Mouse (Mus musculus) stomach, postnatal 0 days (tissue): Measurements from ENCODE around the gene Wwox. TPM values are rescaled to one million over a fixed set of nuclear protein-coding genes. Genes with fewer than 3 reads are reported as not detected.

ENCODE experiments used
- ATAC-seq: fragments of 200-750 bp; cut with Nextera tagmentation; 2 replicates; pipeline ENCODE4 v1.8.0; 2017; ENCODE audit not compliant: low FRiP score, low TSS enrichment
- DNase-seq: peaks from one replicate; pipeline ENCODE4 v3.0.0-alpha.2; 2016; ENCODE audit warnings: low spot score
- H3K27ac ChIP-seq: fragments of 300-500 bp; sonication (generic); replicated peaks from 2 replicates; pipeline ENCODE4 v1.5.1; 2014; ENCODE audit warnings: mild to moderate bottlenecking, control low read depth
- H3K27me3 ChIP-seq: fragments of 300-500 bp; sonication (generic); 2 replicates; pipeline ENCODE4 v1.6.1; 2014; ENCODE audit warnings: low read length; ENCODE audit not compliant: control insufficient read depth, insufficient read depth
- H3K36me3 ChIP-seq: fragments of 300-500 bp; sonication (generic); 2 replicates; pipeline ENCODE4 v1.6.1; 2014; ENCODE audit warnings: low read length, mixed read lengths; ENCODE audit not compliant: control insufficient read depth, insufficient read depth
- H3K4me1 ChIP-seq: fragments of 300-500 bp; sonication (generic); replicated peaks from 2 replicates; pipeline ENCODE4 v1.6.1; 2014; ENCODE audit warnings: antibody characterized with exemption; ENCODE audit not compliant: control insufficient read depth, insufficient read depth
- H3K4me2 ChIP-seq: fragments of 300-500 bp; sonication (generic); replicated peaks from 2 replicates; pipeline ENCODE4 v1.6.1; 2014; ENCODE audit warnings: low read depth, mild to moderate bottlenecking, control low read depth, moderate library complexity
- H3K4me3 ChIP-seq: fragments of 300-500 bp; sonication (generic); 2 replicates; pipeline ENCODE4 v1.5.1; 2014; ENCODE audit warnings: low read depth, low read length, control low read depth
- H3K9ac ChIP-seq: fragments of 300-500 bp; sonication (generic); 2 replicates; pipeline ENCODE4 v1.6.1; 2014; ENCODE audit warnings: mild to moderate bottlenecking, low read length, control low read depth, mixed read lengths
- H3K9me3 ChIP-seq: fragments of 300-500 bp; sonication (generic); 2 replicates; pipeline ENCODE4 v1.6.1; 2016; ENCODE audit warnings: low read length; ENCODE audit not compliant: control insufficient read depth
- CTCF ChIP-seq: IDR thresholded peaks from 2 replicates; pipeline ENCODE4 v1.5.1; 2016; ENCODE audit warnings: antibody characterized with exemption, low read depth, mild to moderate bottlenecking, moderate library complexity
- EP300 ChIP-seq: optimal IDR thresholded peaks from 2 replicates; pipeline ENCODE3; 2016; ENCODE audit warnings: antibody characterized with exemption
- WGBS: fragments of 180-500 bp; shearing (Covaris S2); extraction: QIAGEN DNeasy Blood & Tissue Kit; methylation state at CpG from one replicate; pipeline ENCODE4 v1.1.7; 2014; 5-methylcytosine and 5-hydroxymethylcytosine counted together
- polyA plus RNA-seq: library from polyadenylated mRNA; unstranded; fragments of >200 nt; fragmentation: Nextera tagmentation; extraction: Ambion mirVana; gene quantifications from 2 replicates; pipeline ENCODE4 v1.2.1, GENCODE M21; 2015

Wwox gene
- polyA plus RNA-seq, 1 experiment from 2014 or later = 9.2 TPM

GRCm38 (mm10) chr8:114636376-114636775 lies 196.9 kb downstream of the Wwox start:
- TF ChIP-seq CTCF (no peak), EP300 (no peak)
- Histone ChIP-seq H3K27ac (no peak overlapping the region), H3K27me3 (no peaks in the 10 kb centered on the region), H3K4me1 (no peaks in the 10 kb centered on the region), H3K9ac (no peak overlapping the region), H3K36me3 (no peaks in the 10 kb centered on the region), H3K9me3 (no peaks in the 10 kb centered on the region), H3K4me3 (no peak overlapping the region), H3K4me2 (no peak overlapping the region)
- DNase-seq (no peak), ATAC-seq (no peak)
- WGBS = 37% methylated on average over 5 of the region's 5 CpGs

- TF ChIP-seq EP300 = no peak
- TF ChIP-seq CTCF = no peak
- Histone ChIP-seq H3K36me3 (no peaks in the 10 kb centered on the region), H3K9ac (no peak overlapping the region), H3K27ac (no peak overlapping the region), H3K4me3 (no peak overlapping the region), H3K9me3 (no peaks in the 10 kb centered on the region), H3K4me1 (no peaks in the 10 kb centered on the region), H3K4me2 (peak overlapping the region; percentile 23; the same call in 1 of the 2 replicates), H3K27me3 (no peaks in the 10 kb centered on the region)
- DNase-seq (no peak), ATAC-seq (no peak)
- WGBS = 34% methylated on average over 9 of the region's 9 CpGs
These were observed 202.4 kb downstream of the Wwox start for GRCm38 (mm10) chr8:114641809-114642208.

- Histone ChIP-seq H3K27ac (no peak overlapping the region), H3K4me3 (no peak overlapping the region), H3K9me3 (no peaks in the 10 kb centered on the region), H3K36me3 (no peaks in the 10 kb centered on the region; the same call in 1 of the 2 replicates), H3K4me1 (no peaks in the 10 kb centered on the region), H3K9ac (no peak overlapping the region), H3K4me2 (no peak overlapping the region), H3K27me3 (no peaks in the 10 kb centered on the region)
- TF ChIP-seq CTCF (no peak), EP300 (no peak)
- ATAC-seq (no peak), DNase-seq (no peak)
- 76% methylated on average over 14 of the region's 14 CpGs for WGBS
These were observed 211.3 kb downstream of the Wwox start for GRCm38 (mm10) chr8:114650789-114651188.

GRCm38 (mm10) chr8:114657789-114658188 lies 218.3 kb downstream of the Wwox start:
- Histone ChIP-seq H3K4me1 (0 out of 2 replicates have a peak, but pooled peaks cover 3% of the 10 kb centered on the region), H3K4me3 (no peak overlapping the region), H3K27ac (no peak overlapping the region), H3K4me2 (no peak overlapping the region), H3K36me3 (no peaks in the 10 kb centered on the region), H3K9ac (no peak overlapping the region), H3K9me3 (no peaks in the 10 kb centered on the region), H3K27me3 (no peaks in the 10 kb centered on the region)
- DNase-seq = peak; percentile 34
- ATAC-seq = 0 out of 2 replicates have a peak, but pooled peaks have one; percentile 47
- WGBS = 27% methylated on average over 4 of the region's 4 CpGs
- TF ChIP-seq CTCF (peak; percentile 66), EP300 (no peak)

DNA sequence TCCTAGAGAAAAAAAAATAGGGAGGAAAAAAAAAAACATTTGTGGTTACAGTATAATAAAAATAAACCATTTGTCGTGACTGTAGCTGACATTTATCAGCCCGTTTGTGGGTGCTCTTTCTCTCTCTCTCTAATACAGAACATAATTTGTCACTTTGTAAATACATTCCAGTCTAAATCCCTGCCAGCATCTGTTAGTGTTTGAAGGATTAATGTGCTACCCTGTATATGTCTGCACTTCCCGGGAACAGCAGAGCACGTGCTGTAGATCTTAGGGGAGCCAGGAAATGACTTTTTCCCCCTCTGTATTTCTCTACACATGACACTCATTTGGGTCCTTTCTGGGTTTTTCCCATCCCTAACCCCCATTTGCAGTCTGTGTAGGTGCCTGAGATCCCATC lies 219.0 kb downstream of the Wwox start:
- peak; percentile 57; the same call in 1 of the 2 replicates for ATAC-seq
- no peak for DNase-seq

GRCm38 (mm10) chr8:114663053-114663452 lies 223.6 kb downstream of the Wwox start:
- no peaks in the 10 kb centered on the region for H3K4me1 ChIP-seq
- no peak overlapping the region for H3K27ac ChIP-seq
- TF ChIP-seq CTCF (no peak), EP300 (no peak)
- H3K4me2 ChIP-seq = no peak overlapping the region
- ATAC-seq (no peak), DNase-seq (no peak)
- no peak overlapping the region for H3K9ac ChIP-seq
- no peaks in the 10 kb centered on the region for H3K36me3 ChIP-seq
- no peaks in the 10 kb centered on the region for H3K27me3 ChIP-seq
- WGBS = 79% methylated on average over 7 of the region's 7 CpGs
- H3K4me3 ChIP-seq = no peak overlapping the region
- no peaks in the 10 kb centered on the region for H3K9me3 ChIP-seq

More for the DNA sequence above, 219.0 kb downstream of the Wwox start:
- WGBS = 30% methylated on average over 4 of the region's 4 CpGs
- Histone ChIP-seq H3K4me3 (no peak overlapping the region), H3K4me1 (0 out of 2 replicates have a peak, but pooled peaks cover 3% of the 10 kb centered on the region), H3K27me3 (no peaks in the 10 kb centered on the region), H3K9me3 (no peaks in the 10 kb centered on the region), H3K9ac (no peak overlapping the region), H3K4me2 (no peak overlapping the region; the same call in 1 of the 2 replicates), H3K36me3 (no peaks in the 10 kb centered on the region), H3K27ac (no peak overlapping the region)
- TF ChIP-seq EP300 (no peak), CTCF (no peak)
